Mouse (Mus musculus) left cerebral cortex, postnatal 10 days (tissue): ENCODE results near the gene Mrc2. TPM values are rescaled to one million over a fixed set of nuclear protein-coding genes. Genes with fewer than 3 reads are reported as not detected.
A peak's percentile ranks its signal among the peaks of the same experiment; 100 is the strongest.

Source experiments
- DNase-seq, 2 experiments: peaks; one replicate each; pipeline ENCODE4 v3.0.0; 2021 to 2022; ENCODE audit warnings: low spot score in 2 of 2, mixed read lengths in 1 of 2; ENCODE audit errors: extremely low spot score in 1 of 2
- intact Hi-C: fragments of 180-260 bp; cut with DNase I; formaldehyde crosslinking; loops from one replicate; pipeline ENCODE4 v1.15.1; 2025
- total RNA-seq, 2 experiments: library from RNA; stranded (reverse); gene quantifications; 2 replicates each; pipeline ENCODE4 v1.2.3; 2021

The Mrc2 gene
- total RNA-seq, 2 experiments from 2014 or later, result 8.5 to 11.2 TPM

DNA sequence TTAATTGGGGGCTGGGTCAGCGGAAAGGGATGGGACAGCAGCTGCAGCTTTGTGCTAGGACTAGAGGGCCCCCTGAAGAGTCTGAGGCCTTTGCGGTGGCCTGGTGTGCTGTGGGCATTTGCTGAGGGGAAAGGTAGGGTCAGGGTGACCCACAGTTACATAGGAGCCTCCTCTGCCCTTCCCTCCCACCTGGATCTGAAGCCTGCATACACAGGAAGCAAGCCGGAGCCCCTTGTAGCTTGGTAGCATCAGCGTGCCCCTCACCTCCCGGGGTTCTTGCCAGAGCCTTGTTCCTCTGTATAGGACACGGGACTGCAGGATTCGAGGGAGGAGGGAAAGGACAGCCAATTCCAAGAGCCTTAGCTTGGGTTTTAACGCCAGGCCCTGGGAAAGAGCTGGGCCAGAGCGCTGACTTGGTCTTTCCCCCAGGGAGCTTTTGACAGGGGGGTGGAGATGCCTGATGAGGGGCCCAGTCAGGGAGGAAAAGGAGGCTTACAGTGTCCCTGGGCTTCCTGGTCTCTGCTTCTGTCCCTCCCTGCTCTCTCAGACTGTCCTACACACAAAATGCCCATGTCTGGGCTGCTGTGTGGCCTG, 1.6 kb downstream of the Mrc2 start:
- intact Hi-C loops, result no loop called here
- no peak for DNase-seq

DNA sequence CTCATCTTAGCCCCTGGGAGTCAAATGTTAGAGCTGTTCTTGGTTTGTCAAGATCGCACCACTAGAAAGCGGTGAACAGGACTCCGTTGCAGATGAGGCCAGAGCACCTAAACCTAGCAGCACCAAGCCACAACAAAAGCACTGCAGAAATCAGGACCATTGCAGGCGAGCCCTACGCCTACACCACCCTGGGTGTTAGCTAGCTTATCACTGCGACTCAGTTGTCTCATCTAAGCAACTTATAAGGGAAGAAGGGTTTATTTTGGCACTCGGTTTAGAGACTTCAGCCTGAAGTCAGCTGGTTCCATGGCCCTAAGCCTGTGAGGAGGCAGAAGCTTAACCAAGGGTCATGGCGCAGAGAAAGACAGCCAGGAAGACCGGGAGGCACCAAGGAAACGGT, 3.6 kb downstream of the Mrc2 start:
- no peak for DNase-seq
- intact Hi-C loops, result no loop called here

DNA sequence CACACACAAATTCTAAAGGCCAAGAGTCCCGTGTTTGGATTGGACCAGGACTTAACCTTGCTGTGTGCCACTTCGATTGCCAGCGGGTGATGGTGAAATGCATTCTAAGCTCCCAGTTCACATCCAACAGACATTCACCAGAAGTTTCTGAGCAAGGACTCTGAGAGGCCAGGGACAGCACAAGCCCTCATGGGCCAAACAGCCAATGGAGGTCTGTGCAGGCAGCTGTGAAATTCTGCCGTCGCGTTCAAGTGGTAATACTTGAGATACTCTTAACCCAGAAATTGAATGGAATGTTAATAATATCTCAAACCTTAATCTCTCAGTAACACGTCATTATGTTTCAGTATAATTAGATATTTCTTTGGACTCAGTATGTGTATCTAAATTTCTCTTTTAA, 17.8 kb downstream of the Mrc2 start:
- intact Hi-C loops, result no loop called here
- no peak for DNase-seq

- intact Hi-C loops, result no loop called here
- peak in 1 of 2 experiments; percentile 64 for DNase-seq
Measured at GRCm38 (mm10) chr11:105311291-105311975, 19.0 kb downstream of the Mrc2 start.

GRCm38 (mm10) chr11:105312311-105312942, 20.0 kb downstream of the Mrc2 start:
- DNase-seq, result no peak
- intact Hi-C loops, result no loop called here

- no peak for DNase-seq
- intact Hi-C loops, result no loop called here
Measured at GRCm38 (mm10) chr11:105312972-105313632, 20.7 kb downstream of the Mrc2 start.

DNA sequence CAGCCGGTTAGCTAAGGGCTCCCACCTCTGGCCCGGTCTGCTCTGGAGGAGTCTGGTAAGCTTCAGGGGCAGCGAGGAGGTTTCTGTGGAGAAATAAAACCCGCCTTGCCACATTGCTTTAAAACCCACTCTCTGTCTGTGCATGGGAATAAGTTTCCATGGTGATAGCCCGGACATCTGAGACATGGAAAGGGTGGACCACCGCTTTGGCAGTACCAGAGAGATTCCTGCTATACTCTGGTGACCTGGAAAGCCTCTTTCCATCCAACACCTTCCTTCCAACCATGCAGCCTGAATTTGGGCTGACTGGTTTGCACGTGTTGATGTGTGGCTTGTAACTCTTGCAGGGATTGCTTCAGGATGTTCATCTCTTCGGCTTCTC, 21.2 kb downstream of the Mrc2 start:
- intact Hi-C loops, result no loop called here
- DNase-seq, result peak in 1 of 2 experiments; percentile 27

GRCm38 (mm10) chr11:105315296-105315695, 22.9 kb downstream of the Mrc2 start:
- intact Hi-C loops, result no loop called here
- no peak for DNase-seq

- intact Hi-C loops, result no loop called here
- DNase-seq, result no peak
Measured at GRCm38 (mm10) chr11:105316121-105316520, 23.7 kb downstream of the Mrc2 start.

- intact Hi-C loops, result no loop called here
- no peak for DNase-seq
Measured at GRCm38 (mm10) chr11:105317769-105318168, 25.3 kb downstream of the Mrc2 start.

DNA sequence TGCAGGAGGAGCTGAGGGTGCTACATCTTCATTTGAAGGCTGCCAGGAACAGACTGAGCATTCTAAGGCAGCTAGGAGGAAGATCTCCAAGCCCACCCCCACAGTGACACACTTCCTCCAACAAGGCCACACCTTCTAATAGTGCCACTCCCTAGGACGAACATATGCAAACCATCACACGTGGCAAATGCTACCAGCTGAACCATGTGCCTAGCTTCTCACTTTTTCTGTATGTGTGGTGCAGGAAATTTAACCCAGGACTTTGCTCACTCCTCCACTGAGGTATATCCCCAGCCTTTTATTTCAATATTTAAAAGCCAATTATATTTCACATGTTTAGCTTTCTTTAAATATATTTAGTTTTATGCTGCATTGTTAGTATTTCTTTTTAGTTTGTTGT, 28.6 kb downstream of the Mrc2 start:
- intact Hi-C loops, result no loop called here

GRCm38 (mm10) chr11:105323530-105323929, 31.1 kb downstream of the Mrc2 start:
- no peak for DNase-seq
- intact Hi-C loops, result no loop called here

More for the DNA sequence above, 28.6 kb downstream of the Mrc2 start:
- no peak for DNase-seq

- no peak for DNase-seq
- intact Hi-C loops, result no loop called here
Measured at GRCm38 (mm10) chr11:105327101-105327500, 34.7 kb downstream of the Mrc2 start.

GRCm38 (mm10) chr11:105329962-105330361, 37.5 kb downstream of the Mrc2 start:
- no peak for DNase-seq
- intact Hi-C loops, result loop anchor here (10.0 kb wide), 1 partner anchor 745 kb away; no protein-coding TSS in a partner anchor

- DNase-seq, result no peak
- intact Hi-C loops, result loop anchor here (10.0 kb wide), 1 partner anchor 744 kb away; no protein-coding TSS in a partner anchor
Measured at GRCm38 (mm10) chr11:105331129-105331528, 38.7 kb downstream of the Mrc2 start.

- intact Hi-C loops, result loop anchor here (10.0 kb wide), 1 partner anchor 743 kb away; no protein-coding TSS in a partner anchor
- peak in 1 of 2 experiments; percentile 81 for DNase-seq
Measured at GRCm38 (mm10) chr11:105331732-105332131, 39.3 kb downstream of the Mrc2 start.

DNA sequence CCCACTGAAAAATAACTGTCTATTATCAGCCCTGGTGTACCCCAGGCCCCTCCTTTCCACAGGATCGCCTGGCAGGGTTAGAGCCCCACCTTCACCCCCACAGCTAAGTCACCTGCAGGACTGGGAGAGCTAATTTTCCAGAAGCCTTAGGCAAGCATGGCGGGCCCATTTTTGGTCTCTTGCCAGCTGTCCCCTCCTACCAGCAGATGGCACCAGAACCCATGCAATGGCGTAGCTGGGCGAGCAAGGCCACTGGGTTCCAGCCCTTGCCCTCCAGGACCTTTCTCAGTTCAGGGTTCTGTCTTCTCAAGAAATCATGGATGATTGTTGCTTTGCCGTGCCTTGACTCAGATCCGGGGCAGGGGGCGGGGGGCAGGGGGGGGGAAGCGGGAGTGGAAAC, 40.0 kb downstream of the Mrc2 start:
- intact Hi-C loops, result loop anchor here (10.0 kb wide), 1 partner anchor 742 kb away; no protein-coding TSS in a partner anchor
- DNase-seq, result peak in 1 of 2 experiments; percentile 72

DNA sequence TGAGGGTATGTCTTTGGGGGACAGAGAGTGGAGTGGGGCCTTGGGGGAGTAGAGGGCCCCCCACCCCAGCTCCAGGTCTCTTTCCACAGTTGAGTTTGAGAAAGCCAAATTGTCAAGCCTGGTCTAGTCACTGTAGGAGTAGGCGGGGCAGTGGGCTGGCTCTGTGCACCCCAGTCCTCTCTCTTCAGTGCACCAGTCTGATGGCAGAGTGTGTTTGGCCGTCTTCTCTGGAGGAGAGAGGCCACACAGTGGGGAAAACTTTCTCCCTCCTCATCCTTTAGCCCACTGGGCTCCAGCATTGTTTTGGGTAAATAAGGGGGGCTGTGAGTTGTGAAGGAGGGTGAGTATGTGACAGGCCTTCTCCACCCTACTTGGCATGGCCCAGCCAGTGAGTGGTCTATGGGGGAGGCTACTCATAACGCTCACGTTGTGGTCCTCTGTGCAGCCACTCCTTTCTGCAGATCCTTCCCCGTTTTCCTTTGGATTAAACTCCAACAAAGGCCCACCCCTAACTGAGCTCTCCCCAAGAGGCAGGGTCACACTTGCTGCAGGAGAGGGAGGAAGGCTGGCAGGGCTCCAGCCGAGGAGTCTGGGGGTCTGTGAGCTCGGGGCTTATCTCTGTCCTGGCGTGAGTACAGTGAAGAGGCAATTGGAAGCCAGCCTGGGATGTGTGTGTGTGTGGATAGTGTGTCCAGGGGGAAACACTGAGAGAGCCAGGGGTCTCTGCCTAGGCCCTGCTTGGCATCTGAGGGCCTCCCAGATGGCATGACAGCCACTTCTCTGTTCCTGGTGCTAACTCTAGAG, 41.6 kb downstream of the Mrc2 start:
- intact Hi-C loops, result loop anchor here (10.0 kb wide), 1 partner anchor 741 kb away; no protein-coding TSS in a partner anchor
- DNase-seq, result no peak
